Mouse (Mus musculus): ENCODE results near the gene Cidec. TPM values are rescaled to one million over a fixed set of nuclear protein-coding genes. Genes with fewer than 3 reads are reported as not detected.
A peak's percentile ranks its signal among the peaks of the same experiment; 100 is the strongest.

Cidec gene
- polyA plus RNA-seq (2015; fragmentation: Nextera tagmentation; extraction: Ambion mirVana) = 0.37 and 1.5 TPM in 2 replicates

- DNase-seq (ENCODE audit: low spot score) = no peak
Observed at GRCm38 (mm10) chr6:113435664-113436205, at the start of gene Cidec. Gene Cidec (minus strand): TSS chr6:113435760.

- DNase-seq (ENCODE audit: low spot score) = no peak
Observed at GRCm38 (mm10) chr6:113483729-113484128, 48.2 kb upstream of the Cidec start.

- peak; percentile 92 for DNase-seq (ENCODE audit: low spot score)
Observed at GRCm38 (mm10) chr6:113483100-113483615, 47.6 kb upstream of the Cidec start, which contains the start of gene Creld1. Gene Creld1 (plus strand): TSS chr6:113483297.

GRCm38 (mm10) chr6:113482477-113483099, 47.0 kb upstream of the Cidec start:
- peak; percentile 54 for DNase-seq (ENCODE audit: low spot score)

- no peak for DNase-seq (ENCODE audit: low spot score)
Observed at GRCm38 (mm10) chr6:113480555-113481373, 45.2 kb upstream of the Cidec start.

- DNase-seq (ENCODE audit: low spot score) = no peak
Observed at GRCm38 (mm10) chr6:113478906-113479305, 43.3 kb upstream of the Cidec start.

- no peak for DNase-seq (ENCODE audit: low spot score)
Observed at GRCm38 (mm10) chr6:113477353-113477752, 41.8 kb upstream of the Cidec start.

GRCm38 (mm10) chr6:113473715-113474114, 38.2 kb upstream of the Cidec start:
- no peak for DNase-seq (ENCODE audit: low spot score)

GRCm38 (mm10) chr6:113473246-113473645, 37.7 kb upstream of the Cidec start:
- DNase-seq (ENCODE audit: low spot score) = no peak

- DNase-seq (ENCODE audit: low spot score) = no peak
Observed at GRCm38 (mm10) chr6:113472061-113472460, 36.5 kb upstream of the Cidec start.

GRCm38 (mm10) chr6:113471297-113471936, 35.9 kb upstream of the Cidec start, which contains the start of gene Il17rc:
Gene Il17rc (plus strand): TSS chr6:113471427.
- DNase-seq (ENCODE audit: low spot score) = no peak

- peak; percentile 58 for DNase-seq (ENCODE audit: low spot score)
Observed at GRCm38 (mm10) chr6:113469432-113469831, 33.9 kb upstream of the Cidec start.

- peak; percentile 89 for DNase-seq (ENCODE audit: low spot score)
Observed at GRCm38 (mm10) chr6:113469021-113469420, 33.5 kb upstream of the Cidec start.

- no peak for DNase-seq (ENCODE audit: low spot score)
Observed at GRCm38 (mm10) chr6:113468512-113468911, 33.0 kb upstream of the Cidec start.

GRCm38 (mm10) chr6:113465602-113466001, 30.0 kb upstream of the Cidec start:
- DNase-seq (ENCODE audit: low spot score) = no peak

- DNase-seq (ENCODE audit: low spot score) = no peak
Observed at GRCm38 (mm10) chr6:113464040-113464439, 28.5 kb upstream of the Cidec start.

GRCm38 (mm10) chr6:113458635-113459034, 23.1 kb upstream of the Cidec start:
- peak; percentile 34 for DNase-seq (ENCODE audit: low spot score)

- DNase-seq (ENCODE audit: low spot score) = peak; percentile 68
Observed at GRCm38 (mm10) chr6:113457952-113458534, 22.5 kb upstream of the Cidec start, which contains the start of gene Il17re. Gene Il17re (plus strand): TSS chr6:113458484.

- DNase-seq (ENCODE audit: low spot score) = no peak
Observed at GRCm38 (mm10) chr6:113455007-113455406, 19.4 kb upstream of the Cidec start.

GRCm38 (mm10) chr6:113451839-113452238, 16.3 kb upstream of the Cidec start:
- no peak for DNase-seq (ENCODE audit: low spot score)

GRCm38 (mm10) chr6:113447639-113448038, 12.1 kb upstream of the Cidec start:
- no peak for DNase-seq (ENCODE audit: low spot score)

Measured in thymus, postnatal 0 days (tissue).